Mouse (Mus musculus) ovary, postnatal 36 days (tissue): ENCODE measurements around the gene Aaed1.

Experiments
- DNase-seq: peaks from one replicate; pipeline ENCODE4 v3.0.0; 2022; ENCODE audit warnings: low spot score, mixed read lengths

The Aaed1 gene

DNA sequence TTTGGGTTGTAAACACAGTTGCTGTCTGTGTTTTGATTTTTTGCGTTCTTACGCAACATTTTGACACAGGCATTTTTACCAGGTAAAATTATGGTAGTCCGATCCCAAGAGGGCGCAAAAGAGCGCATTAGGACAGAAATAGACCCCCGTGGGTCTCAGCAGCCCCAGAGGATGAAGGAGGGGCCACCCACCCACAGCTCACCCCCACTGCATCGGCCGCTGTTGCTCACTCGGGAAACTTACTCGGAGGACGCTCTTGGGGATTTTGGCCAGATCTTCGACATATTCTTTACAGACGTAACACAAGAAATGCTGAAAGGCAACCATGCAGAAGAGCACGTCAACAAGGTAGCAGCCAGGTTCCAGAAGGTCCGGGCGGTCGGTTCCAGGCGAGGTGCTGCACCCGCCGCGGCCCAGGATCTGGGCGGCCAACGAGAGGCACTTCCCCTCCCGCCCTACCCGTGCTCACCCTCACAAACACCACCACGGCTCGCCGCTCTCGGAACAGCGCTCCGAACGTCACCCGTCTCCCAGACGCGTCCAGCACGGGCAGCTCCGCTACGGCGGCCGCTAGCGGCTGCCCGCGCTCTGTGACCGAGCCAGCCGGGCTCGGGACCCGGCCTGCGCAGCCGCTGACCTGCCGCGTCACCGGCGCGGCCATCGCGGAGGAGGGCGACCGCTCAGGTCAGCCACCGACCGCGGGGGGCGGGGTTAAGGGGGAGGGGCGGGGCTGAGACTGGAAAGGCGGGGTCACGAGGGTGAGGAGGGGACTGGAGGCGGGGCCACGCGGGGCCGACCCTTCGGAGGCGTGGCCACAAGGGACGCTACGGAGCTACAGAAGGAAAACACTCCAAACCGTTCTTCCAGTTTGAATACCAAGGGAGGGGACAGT lies at the start of gene Aaed1:
Aaed1 (minus strand) TSS at position 687 of the 892 bp plus-strand sequence.
- peak; percentile 92 for DNase-seq

- DNase-seq: no peak
Observed at GRCm38 (mm10) chr13:64362139-64362538, 49.6 kb upstream of the Aaed1 start.

GRCm38 (mm10) chr13:64361020-64361419 lies 48.5 kb upstream of the Aaed1 start:
- no peak for DNase-seq

DNA sequence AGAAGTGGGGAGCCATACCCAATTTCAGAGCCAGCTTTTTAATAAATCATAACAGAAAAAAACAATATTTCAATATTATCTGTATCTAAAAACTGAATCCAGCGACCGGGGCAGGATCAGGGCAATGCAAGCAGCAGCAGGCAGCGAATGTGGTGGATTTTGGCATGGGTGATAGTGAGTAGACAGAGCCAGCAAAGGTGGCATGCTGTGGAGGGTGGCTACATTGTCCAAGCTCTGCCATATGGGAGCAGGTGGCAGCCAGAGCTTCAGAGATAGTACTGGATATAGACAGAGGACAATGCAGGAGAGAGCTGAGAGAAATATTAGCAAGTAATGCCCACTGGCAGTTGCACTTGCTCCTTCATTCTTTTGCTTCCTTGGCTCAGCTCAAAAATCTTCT lies 47.2 kb upstream of the Aaed1 start:
- DNase-seq: no peak

GRCm38 (mm10) chr13:64358476-64358875 lies 46.0 kb upstream of the Aaed1 start:
- no peak for DNase-seq

DNA sequence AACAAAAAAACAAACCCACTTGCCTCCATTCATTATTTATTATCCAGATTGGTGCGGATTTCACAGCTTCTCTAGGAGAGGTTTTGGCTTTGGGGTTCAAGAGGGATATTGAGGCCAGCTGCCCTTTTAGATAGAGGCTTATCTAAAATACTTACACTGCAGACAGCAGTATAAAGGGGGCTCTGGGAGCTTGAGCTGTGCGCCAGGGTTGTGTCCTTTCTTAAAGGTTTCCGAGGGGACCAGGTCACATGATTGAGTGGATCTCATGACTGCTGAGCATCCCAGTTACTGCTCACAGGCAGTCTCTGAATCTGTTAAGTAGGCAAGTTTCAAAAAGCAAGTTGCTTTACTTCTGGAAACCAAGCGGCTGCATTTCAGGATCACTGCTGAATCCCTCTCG lies 44.9 kb upstream of the Aaed1 start:
- no peak for DNase-seq

- DNase-seq: no peak
Observed at GRCm38 (mm10) chr13:64349474-64349873, 37.0 kb upstream of the Aaed1 start.

- DNase-seq: peak; percentile 24
Observed at GRCm38 (mm10) chr13:64344082-64344501, 31.6 kb upstream of the Aaed1 start.

- no peak for DNase-seq
Observed at GRCm38 (mm10) chr13:64343598-64343997, 31.1 kb upstream of the Aaed1 start.

DNA sequence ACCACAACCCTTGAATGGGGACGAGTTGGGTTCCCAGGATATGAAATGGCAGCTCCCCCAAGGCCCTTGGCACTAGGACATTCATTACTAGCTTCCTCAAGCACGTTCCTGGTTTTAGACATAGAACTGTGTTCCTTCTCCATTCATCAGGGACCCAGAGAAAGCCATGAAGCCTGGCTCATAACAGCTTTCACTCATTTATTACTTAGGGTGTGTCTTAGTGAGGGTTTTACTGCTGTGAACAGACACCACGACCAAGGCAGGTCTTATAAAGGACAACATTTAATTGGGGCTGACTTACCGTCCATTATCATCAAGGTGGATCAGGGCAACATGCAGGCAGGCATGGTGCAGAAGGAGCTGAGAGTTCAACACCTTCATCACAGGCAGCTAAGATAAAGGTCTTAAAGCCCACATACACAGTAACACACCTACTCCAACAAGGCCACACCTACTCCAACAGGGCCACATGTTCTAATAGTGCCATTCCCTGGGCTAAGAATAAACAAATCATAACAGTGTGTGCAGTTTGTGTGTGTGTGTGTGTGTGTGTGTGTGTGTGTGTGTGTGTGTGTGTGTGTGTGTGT lies 23.1 kb upstream of the Aaed1 start:
- no peak for DNase-seq

DNA sequence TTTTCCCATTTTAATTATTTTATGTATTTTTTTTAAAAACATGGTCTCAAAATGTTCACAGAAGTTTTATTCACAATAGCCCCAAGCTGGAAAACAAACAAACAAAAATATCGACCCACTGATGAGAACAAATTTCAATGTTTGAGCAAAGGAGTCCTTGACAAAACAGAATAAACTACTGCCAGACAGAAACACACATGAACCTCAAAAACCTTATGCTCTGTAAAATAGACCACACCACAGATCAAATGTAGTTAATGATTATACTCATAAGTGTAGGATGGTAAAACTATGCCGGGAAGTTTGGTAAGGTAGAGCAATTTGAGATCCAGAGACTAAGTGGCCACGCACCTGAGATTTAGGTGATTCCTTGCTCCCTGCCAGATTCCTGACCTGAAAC lies 20.6 kb upstream of the Aaed1 start:
- no peak for DNase-seq

DNA sequence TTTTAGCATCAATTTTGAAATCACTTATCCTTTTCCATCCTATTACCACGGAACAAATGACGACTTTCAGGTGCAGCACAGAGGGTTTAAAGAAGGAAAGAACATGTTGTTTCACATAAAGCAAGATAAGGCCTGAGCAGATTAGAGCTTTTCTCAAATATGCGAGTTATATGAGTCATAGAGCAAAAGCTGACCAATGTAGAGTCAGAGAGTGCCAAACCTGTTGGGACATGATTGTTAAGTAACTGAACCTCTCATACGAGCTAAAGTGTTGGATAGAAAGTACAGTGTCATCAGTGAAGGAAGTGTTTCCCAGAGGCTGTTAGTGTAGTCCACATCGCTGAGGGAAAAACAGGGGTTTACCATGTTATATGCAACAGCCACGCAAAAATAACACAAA lies 19.8 kb upstream of the Aaed1 start:
- no peak for DNase-seq

DNA sequence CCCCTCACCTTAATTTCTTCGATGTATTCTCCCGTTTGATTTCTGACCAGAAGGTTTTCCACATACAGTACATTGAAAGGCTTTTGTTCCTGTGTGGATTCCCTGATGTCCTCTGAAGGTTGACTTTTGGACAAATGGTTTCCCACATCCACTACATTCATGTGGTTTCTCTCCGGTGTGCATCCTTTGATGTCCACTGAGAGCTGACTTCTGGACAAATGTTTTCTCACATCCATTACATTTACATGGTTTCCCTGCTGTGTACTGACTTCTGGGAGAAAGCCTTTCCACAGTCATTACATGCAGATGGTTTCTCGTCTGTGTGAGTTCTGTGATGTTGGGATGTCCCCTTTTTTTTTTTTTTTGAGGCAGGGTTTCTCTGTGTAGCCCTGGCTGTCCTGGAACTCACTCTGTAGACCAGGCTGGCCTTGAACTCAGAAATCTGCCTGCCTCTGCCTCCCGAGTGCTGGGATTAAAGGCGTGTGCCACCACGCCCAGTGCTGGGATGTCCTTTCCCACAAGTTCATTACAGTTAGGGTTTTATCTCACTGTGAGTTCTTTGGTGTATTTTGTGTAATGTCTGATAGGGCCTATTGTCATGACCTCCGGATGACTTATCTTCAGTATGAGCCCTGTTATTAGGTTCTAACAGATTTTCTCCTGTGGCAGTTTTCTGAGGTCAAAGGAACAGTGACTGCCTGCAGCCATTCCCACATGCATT lies 10.2 kb upstream of the Aaed1 start:
- DNase-seq: no peak

DNA sequence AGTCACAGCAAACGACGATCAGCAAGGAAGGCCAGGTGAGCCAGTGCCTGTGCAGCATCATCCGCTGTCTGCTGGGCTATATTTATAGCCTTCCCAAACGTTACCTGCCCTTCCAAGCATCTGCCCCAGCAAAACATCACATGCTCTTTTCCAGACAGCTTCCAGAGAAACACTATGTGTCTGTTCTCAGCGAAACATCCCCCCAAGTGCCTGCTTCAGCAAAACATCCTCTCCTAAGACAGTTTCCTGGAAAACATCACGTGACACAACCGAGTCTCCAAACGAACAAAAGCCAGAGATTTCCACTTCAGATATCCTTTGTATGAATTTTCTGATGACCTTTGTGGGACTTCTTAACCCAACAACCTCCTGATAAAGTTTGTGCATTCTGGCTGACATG lies 7.8 kb upstream of the Aaed1 start:
- no peak for DNase-seq

DNA sequence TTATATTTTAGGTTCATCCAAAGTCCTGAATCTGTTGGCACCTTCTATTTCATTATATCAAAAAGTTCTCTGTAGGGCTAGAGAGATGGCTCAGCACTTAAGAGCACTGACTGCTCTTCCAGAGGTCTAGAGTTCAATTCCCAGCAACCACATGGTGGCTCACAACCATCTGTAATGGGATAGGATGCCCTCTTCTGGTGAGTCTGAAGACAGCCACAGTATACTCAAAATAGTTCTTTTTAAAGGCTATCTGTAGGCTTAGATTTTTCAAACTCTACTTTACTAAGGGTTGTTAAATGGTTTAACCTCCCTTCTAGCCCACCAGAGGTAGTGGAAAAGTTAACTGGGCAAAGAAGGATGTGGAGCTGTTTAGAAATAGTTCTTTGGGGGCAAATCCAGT lies 7.3 kb upstream of the Aaed1 start:
- no peak for DNase-seq

- peak; percentile 36 for DNase-seq
Observed at GRCm38 (mm10) chr13:64318355-64318754, 5.8 kb upstream of the Aaed1 start.

- DNase-seq: no peak
Observed at GRCm38 (mm10) chr13:64315483-64316050, 3.1 kb upstream of the Aaed1 start.

GRCm38 (mm10) chr13:64314041-64314440 lies 1.5 kb upstream of the Aaed1 start:
- no peak for DNase-seq

DNA sequence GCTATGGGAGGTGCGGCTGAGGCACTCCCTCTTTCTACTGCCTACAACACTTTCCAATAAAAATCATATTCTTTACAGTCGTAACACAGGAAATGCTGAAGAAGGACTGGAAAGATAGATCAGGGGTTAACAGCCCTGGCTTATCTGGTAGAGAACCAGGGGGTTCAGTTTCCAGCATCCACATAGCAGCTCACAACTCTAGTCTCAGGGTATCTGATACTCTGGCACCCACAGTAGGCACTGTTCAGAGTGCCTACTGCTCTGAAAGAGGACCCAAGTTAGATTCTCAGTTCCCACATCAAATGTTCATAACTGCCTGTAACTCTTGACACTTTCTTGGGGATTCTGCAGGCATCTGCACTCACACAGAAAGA lies 393 bp upstream of the Aaed1 start:
- DNase-seq: no peak

DNA sequence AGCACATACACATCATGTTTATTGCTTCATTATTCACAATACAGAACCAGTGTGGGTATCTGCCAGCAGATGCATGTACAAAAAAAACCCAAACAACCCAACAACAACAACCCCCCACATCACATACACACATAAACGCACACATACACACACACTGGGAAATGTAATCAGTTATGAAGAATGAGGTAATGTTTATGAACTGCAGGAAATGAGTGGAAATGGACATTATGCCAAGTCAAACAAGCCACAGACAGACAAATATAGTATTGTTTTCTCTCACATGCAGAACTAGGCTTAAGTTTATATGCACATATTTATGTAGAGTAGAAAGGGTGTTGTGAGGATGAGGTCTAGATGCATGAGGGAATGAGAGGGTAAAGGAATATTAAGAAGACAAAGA lies 1.2 kb downstream of the Aaed1 start:
- no peak for DNase-seq

- no peak for DNase-seq
Observed at GRCm38 (mm10) chr13:64310585-64310984, 1.9 kb downstream of the Aaed1 start.

- no peak for DNase-seq
Observed at GRCm38 (mm10) chr13:64309842-64310241, 2.7 kb downstream of the Aaed1 start.

DNA sequence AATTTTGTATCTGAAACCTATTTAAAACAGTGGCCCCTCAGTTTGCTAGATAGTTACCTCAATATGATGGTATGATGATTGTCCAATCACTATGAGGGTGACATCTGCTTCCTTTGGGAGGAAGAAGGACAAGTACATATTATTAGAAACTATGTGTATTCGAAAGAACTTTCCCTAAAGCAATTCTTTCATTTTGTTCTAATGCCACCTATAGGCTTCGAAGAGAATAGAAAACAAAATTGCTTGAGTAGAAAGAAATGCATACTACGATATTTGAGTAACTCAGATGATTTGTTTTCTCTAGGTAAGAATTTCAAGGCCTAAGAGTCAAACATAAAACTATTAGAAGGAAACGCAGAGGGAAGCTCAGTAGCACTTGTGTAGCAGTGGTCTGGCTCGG lies 3.5 kb downstream of the Aaed1 start:
- DNase-seq: no peak
